Mouse (Mus musculus): ENCODE measurements around the gene Ap4b1. TPM values are rescaled to one million over a fixed set of nuclear protein-coding genes. Genes with fewer than 3 reads are reported as not detected.

The Ap4b1 gene
- polyA plus RNA-seq (2016; fragmentation: Nextera tagmentation; extraction: Ambion mirVana): 16.2 and 16.5 TPM in 2 replicates

DNA sequence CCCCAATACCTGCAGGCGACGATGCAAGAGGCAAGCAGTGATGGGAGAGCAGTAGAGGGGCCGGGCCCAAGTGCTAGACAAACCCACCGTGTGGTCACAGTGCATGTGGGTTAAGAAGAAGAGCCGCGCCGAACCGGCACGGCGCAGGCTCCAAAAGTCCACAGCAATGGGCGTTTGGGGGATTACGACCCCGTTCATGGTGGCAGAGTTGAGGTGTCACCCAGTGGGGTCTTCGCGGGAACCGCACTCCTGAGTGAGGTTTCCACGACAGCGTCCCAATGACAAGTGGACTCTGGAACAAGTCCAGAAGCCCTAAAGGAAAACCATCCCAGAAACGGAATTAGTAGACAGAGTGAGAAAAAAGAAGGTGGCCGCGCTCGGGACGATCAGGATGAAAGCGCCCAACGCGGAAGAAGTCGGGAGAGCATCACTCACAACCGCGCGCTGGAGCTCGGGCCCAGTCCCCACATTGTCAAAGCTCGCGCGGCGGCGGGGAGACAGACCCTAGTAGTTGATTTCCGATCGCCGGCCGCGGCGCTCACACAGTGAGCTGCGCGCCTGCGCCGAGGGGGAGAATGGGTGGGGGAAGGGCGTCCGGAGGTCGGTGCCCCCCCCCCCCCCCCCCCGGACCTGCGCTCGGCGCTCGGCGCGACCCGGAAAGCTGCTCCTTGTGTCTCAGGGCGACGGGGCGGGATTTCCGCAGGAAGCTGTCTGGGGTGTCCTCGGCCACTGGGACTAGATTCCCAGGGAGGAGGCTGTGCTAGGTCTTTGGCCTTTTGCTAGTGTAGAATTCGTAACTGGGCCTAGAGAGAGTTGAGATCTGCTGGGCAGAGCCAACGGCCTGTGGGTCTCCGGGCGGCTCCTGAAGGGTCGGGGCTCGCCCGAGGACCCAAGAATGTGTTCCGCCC is at the start of gene Ap4b1, which contains the start of the genes Dclre1b and Gm43064:
TSS of gene Ap4b1 (plus strand) at position 630 of the 908 bp plus-strand sequence.
TSS of gene Dclre1b (minus strand) at position 554 of the 908 bp plus-strand sequence.
TSS of gene Gm43064 (plus strand) at position 683 of the 908 bp plus-strand sequence.
- Histone ChIP-seq H3K4me1 (replicated peaks) (peaks cover 11% of the 10 kb centered on the region), H3K9me3 (replicated peaks) (no peaks in the 10 kb centered on the region), H3K4me3 (peak within 1 kb of the TSS; percentile 97), H3K4me2 (peak within 1 kb of the TSS; percentile 93), H3K36me3 (peaks cover 22% of the 10 kb centered on the region), H3K9ac (peak within 1 kb of the TSS; percentile 95), H3K27me3 (replicated peaks) (no peaks in the 10 kb centered on the region), H3K27ac (ENCODE audit: poor library complexity, severe bottlenecking) (peak within 1 kb of the TSS; percentile 96)
- WGBS: under 1% methylated on average over 56 of the region's 70 CpGs
- peak; percentile 91 for ATAC-seq (ENCODE audit: insufficient number of reproducible peaks, low FRiP score)

DNA sequence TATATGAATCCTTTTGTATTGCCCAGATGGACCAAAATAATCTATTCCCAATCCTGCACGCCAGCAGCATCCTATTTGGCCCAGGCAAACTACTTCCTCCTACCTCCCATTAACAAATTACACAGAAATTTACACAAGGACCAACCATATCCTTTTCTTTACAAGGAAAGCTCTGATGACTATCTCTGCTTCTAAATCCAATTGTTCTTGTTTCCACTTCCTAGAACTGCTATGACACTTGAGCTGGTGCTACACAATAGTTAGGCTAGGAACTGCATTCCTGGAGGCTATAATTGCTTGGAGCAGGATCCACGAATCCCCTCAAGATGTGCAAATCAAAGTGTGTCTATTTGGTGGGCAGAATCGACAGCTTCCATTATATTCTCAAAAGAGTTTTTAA is 42.5 kb upstream of the Ap4b1 start:
- H3K4me1 ChIP-seq (replicated peaks): peaks cover 19% of the 10 kb centered on the region
- H3K27ac ChIP-seq (ENCODE audit: poor library complexity, severe bottlenecking): no peak overlapping the region
- no peak overlapping the region for H3K4me3 ChIP-seq
- no peaks in the 10 kb centered on the region for H3K27me3 ChIP-seq (replicated peaks)
- ATAC-seq (ENCODE audit: insufficient number of reproducible peaks, low FRiP score): no peak
- no peak overlapping the region for H3K9ac ChIP-seq
- no peak overlapping the region for H3K4me2 ChIP-seq
- peaks cover 42% of the 10 kb centered on the region for H3K36me3 ChIP-seq
- WGBS: 85% methylated on average over 3 of the region's 3 CpGs
- H3K9me3 ChIP-seq (replicated peaks): no peaks in the 10 kb centered on the region

DNA sequence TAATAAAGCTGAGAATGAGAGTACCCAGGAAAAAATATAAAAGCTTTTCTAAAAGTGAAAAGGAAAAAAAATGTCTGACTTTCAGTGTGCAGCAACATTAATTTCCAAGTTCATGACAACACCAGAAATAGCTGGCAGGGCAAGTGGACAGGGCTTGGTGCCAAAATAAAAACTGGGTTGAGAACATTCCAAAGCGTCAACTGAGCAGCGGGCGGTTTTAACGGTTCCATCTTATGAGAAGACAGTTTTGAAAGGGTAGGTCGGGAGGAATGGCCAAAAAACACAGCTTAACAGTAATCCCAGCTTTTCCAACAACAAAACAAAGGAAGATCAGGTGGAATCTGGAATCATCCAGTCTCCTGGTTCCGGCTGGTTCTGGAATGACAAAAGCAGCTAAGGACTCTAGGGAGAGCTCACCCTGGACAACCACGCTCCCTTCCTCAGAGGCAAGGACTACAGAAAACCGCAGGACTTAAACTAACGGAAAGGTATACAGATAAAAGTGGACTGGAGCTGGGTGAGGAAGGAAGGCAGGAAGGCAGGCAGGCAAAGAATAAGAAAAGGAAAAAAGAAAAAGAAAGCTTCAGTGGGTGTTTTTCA is 37.7 kb upstream of the Ap4b1 start:
- WGBS: 36% methylated on average over 9 of the region's 9 CpGs

DNA sequence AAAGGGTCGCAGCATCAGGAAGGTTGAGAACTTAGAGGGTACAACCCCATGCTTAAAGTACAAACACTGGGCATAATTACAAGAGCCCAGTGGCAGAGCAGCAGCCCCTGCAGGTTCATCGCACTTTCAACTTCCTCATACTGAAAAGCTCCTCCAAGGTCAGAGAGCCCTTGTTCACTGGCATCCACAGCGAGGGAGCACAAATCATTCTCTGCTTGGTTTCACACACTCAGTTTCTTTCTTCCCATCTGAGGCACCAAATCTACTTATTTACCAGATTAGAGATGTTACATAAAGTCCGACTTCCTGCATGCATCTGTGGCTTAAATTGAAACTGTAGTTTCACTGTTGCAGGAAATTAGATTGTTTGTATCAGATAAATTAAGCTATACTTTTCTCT is 36.5 kb upstream of the Ap4b1 start:
- Histone ChIP-seq H3K9me3 (replicated peaks) (no peaks in the 10 kb centered on the region), H3K36me3 (peaks cover 39% of the 10 kb centered on the region), H3K4me3 (no peak overlapping the region), H3K9ac (no peak overlapping the region), H3K4me1 (replicated peaks) (peaks cover 39% of the 10 kb centered on the region), H3K4me2 (no peak overlapping the region), H3K27me3 (replicated peaks) (no peaks in the 10 kb centered on the region), H3K27ac (ENCODE audit: poor library complexity, severe bottlenecking) (peak overlapping the region; percentile 91)
- ATAC-seq (ENCODE audit: insufficient number of reproducible peaks, low FRiP score): no peak
- WGBS: 65% methylated on average over 4 of the region's 4 CpGs

More for the DNA sequence above, 37.7 kb upstream of the Ap4b1 start:
- Histone ChIP-seq H3K4me3 (no peak overlapping the region), H3K36me3 (peaks cover 29% of the 10 kb centered on the region), H3K4me2 (peak overlapping the region; percentile 53), H3K27ac (ENCODE audit: poor library complexity, severe bottlenecking) (peak overlapping the region; percentile 91), H3K9me3 (replicated peaks) (no peaks in the 10 kb centered on the region), H3K9ac (peak overlapping the region; percentile 45; the same call in 1 of the 2 replicates), H3K4me1 (replicated peaks) (peaks cover 39% of the 10 kb centered on the region), H3K27me3 (replicated peaks) (no peaks in the 10 kb centered on the region)
- no peak for ATAC-seq (ENCODE audit: insufficient number of reproducible peaks, low FRiP score)

DNA sequence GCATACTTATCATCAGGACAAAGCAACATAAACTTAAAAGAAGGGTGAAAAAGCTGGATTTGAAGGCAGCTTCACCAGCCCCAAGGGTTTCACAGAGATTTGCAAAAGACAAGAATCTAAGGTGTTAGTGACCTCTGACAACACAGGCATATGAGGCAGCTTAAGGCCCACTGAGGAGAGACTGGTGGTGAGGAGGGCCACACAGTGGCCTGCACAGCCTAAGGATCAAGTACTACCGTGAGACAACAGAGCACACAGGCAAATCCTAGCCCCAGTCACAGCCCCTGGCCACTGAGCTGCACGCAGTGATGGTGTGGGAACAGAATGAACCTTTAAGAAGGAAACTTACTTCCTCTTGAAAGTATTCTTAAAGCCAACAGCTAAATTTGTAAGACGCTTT is 35.8 kb upstream of the Ap4b1 start:
- no peak overlapping the region for H3K4me3 ChIP-seq
- whole genome bisulfite sequencing: 82% methylated on average over 3 of the region's 3 CpGs
- peaks cover 38% of the 10 kb centered on the region for H3K36me3 ChIP-seq
- H3K27me3 ChIP-seq (replicated peaks): no peaks in the 10 kb centered on the region
- peak overlapping the region; percentile 6; the same call in 1 of the 2 replicates for H3K9ac ChIP-seq
- peaks cover 37% of the 10 kb centered on the region for H3K4me1 ChIP-seq (replicated peaks)
- no peak for ATAC-seq (ENCODE audit: insufficient number of reproducible peaks, low FRiP score)
- no peaks in the 10 kb centered on the region for H3K9me3 ChIP-seq (replicated peaks)
- H3K27ac ChIP-seq (ENCODE audit: poor library complexity, severe bottlenecking): peak overlapping the region; percentile 91
- H3K4me2 ChIP-seq: no peak overlapping the region

DNA sequence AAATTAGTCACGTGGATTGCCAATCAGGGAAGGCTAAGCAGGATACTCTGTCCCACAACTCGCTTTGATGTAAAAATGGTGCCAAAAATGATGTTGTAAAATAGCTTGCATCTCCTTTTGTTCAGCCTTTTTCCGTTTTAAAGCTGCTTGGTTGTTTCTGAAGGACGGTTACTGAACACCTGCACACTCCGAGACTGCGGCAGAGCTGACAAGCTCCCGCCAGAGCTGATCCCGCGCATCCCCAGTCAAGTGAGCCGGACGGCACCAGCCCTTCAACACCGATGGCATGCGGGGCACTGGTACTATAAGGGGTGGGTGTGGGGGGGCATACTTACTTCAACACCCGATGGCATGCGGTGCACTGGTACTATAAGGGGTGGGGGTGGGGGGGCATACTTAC is 35.3 kb upstream of the Ap4b1 start:
- WGBS: 79% methylated on average over 15 of the region's 15 CpGs
- H3K27me3 ChIP-seq (replicated peaks): no peaks in the 10 kb centered on the region
- H3K4me1 ChIP-seq (replicated peaks): peaks cover 37% of the 10 kb centered on the region
- H3K9ac ChIP-seq: no peak overlapping the region
- H3K4me2 ChIP-seq: no peak overlapping the region
- H3K27ac ChIP-seq (ENCODE audit: poor library complexity, severe bottlenecking): no peak overlapping the region; the same call in 1 of the 2 replicates
- H3K36me3 ChIP-seq: peaks cover 34% of the 10 kb centered on the region
- H3K9me3 ChIP-seq (replicated peaks): no peaks in the 10 kb centered on the region
- no peak overlapping the region for H3K4me3 ChIP-seq
- no peak for ATAC-seq (ENCODE audit: insufficient number of reproducible peaks, low FRiP score)

DNA sequence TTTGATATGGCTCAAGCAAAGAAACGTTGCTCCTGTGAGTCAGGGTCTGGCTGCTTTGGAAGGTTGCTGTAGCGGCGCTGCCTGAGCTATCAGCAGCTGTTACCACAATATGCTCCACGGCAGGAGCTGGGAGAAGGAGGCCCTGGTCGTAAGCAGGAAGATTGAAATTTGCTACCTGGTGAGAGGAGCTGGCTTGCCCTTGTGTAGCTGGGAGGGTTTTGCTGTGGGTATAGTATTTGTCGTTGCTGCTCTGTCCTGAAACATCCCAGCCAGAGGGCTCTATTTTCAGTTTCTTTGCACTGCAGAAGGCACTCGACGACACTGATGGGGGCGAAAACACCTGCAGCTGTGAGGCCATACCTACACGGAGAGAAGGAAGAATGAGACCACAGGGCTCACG is 31.4 kb upstream of the Ap4b1 start:
- no peak for ATAC-seq (ENCODE audit: insufficient number of reproducible peaks, low FRiP score)
- H3K4me3 ChIP-seq: no peak overlapping the region
- H3K4me1 ChIP-seq (replicated peaks): peaks cover 35% of the 10 kb centered on the region
- H3K9me3 ChIP-seq (replicated peaks): no peaks in the 10 kb centered on the region
- H3K4me2 ChIP-seq: no peak overlapping the region
- no peaks in the 10 kb centered on the region for H3K27me3 ChIP-seq (replicated peaks)
- WGBS: 86% methylated on average over 11 of the region's 11 CpGs
- peaks cover 23% of the 10 kb centered on the region for H3K36me3 ChIP-seq
- H3K9ac ChIP-seq: no peak overlapping the region
- H3K27ac ChIP-seq (ENCODE audit: poor library complexity, severe bottlenecking): no peak overlapping the region

DNA sequence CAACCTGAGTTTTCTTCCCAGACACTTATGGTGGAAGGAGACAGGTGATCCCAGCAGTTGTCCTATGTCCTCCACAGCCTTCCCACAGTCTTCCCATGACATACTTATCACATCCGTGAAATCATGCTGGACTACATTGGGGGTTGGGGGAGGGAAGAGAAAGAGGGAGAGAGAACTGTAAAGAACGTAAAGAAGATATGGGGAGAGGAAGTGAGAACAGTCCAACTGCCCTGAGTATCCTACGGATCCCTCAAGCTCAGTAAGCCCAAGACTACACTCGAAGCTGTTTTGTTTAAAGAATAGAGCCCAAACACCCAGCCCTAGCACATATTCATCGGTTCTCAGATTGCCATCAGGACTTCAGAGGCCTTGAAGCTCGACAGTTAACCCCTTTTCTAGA is 30.7 kb upstream of the Ap4b1 start:
- Histone ChIP-seq H3K27ac (ENCODE audit: poor library complexity, severe bottlenecking) (no peak overlapping the region), H3K36me3 (peaks cover 23% of the 10 kb centered on the region), H3K9me3 (replicated peaks) (no peaks in the 10 kb centered on the region), H3K4me3 (no peak overlapping the region), H3K27me3 (replicated peaks) (no peaks in the 10 kb centered on the region), H3K9ac (no peak overlapping the region; the same call in 1 of the 2 replicates), H3K4me2 (no peak overlapping the region), H3K4me1 (replicated peaks) (peaks cover 34% of the 10 kb centered on the region)
- no peak for ATAC-seq (ENCODE audit: insufficient number of reproducible peaks, low FRiP score)
- 73% methylated on average over 6 of the region's 6 CpGs for WGBS

DNA sequence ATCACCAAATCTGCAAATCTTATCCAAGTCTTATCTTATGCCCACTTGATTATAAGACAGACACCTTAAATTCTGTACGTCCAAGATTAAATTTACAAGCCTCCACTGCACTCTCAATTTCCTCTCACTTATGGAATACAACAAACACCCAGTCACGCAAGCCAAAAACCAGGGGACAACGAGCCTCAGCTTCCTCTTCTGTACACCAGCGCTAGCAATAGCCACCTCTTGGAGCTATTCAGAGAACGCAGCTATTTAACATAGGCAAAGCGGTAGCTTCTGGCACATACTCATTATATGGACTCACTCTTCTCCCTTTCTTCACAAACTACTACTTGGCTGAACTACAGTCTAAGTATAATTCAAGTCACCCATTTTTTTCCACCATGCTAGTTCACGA is 30.1 kb upstream of the Ap4b1 start:
- H3K27me3 ChIP-seq (replicated peaks): no peaks in the 10 kb centered on the region
- no peak overlapping the region for H3K4me2 ChIP-seq
- H3K9me3 ChIP-seq (replicated peaks): no peaks in the 10 kb centered on the region
- peaks cover 36% of the 10 kb centered on the region for H3K4me1 ChIP-seq (replicated peaks)
- no peak overlapping the region for H3K27ac ChIP-seq (ENCODE audit: poor library complexity, severe bottlenecking)
- no peak overlapping the region for H3K4me3 ChIP-seq
- no peak overlapping the region for H3K9ac ChIP-seq
- no peak for ATAC-seq (ENCODE audit: insufficient number of reproducible peaks, low FRiP score)
- H3K36me3 ChIP-seq: peaks cover 20% of the 10 kb centered on the region
- 87% methylated on average over 7 of the region's 7 CpGs for WGBS

DNA sequence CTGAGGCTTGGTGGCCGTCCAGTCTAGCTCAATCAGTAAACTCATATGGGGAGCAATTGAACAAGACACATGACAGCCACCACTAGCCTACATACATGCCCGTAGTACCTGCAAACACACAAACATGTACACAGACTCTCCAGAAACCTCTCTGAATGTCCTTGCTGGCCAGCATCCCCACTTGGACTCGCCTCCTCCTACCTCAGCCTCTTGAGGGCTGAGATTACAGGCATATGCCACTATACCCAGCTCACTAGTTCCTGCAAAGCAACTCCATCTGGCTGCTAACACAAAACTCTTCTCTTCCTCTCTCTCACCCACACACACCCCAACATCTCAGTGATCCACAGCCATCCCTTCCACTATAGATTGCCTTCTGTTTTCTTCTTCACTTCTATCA is 29.0 kb upstream of the Ap4b1 start:
- no peak overlapping the region for H3K27ac ChIP-seq (ENCODE audit: poor library complexity, severe bottlenecking)
- peaks cover 37% of the 10 kb centered on the region for H3K4me1 ChIP-seq (replicated peaks)
- no peaks in the 10 kb centered on the region for H3K27me3 ChIP-seq (replicated peaks)
- H3K4me3 ChIP-seq: no peak overlapping the region
- no peaks in the 10 kb centered on the region for H3K9me3 ChIP-seq (replicated peaks)
- peaks cover 20% of the 10 kb centered on the region for H3K36me3 ChIP-seq
- H3K9ac ChIP-seq: no peak overlapping the region
- no peak overlapping the region for H3K4me2 ChIP-seq
- 80% methylated on average over 3 of the region's 3 CpGs for WGBS
- ATAC-seq (ENCODE audit: insufficient number of reproducible peaks, low FRiP score): no peak

DNA sequence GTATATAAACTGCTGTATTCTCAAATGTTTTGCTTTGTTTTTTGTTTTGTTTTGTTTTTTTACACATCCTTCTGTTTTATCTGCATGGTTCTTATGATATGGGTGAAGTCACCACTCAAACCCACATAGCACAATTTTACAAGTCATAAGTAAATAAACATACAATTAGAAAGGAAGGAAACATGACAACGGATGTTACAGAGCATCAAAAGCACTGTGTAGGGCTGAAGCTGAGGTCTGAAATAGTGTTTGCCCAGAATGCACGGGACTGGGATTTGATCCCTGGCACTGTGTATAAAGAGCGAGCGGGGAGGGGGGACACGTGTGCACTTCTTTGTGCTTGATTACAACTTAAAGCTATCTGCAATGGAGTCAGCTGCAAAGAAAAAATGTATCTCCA is 28.5 kb upstream of the Ap4b1 start:
- Histone ChIP-seq H3K36me3 (peaks cover 16% of the 10 kb centered on the region), H3K4me2 (no peak overlapping the region), H3K27ac (ENCODE audit: poor library complexity, severe bottlenecking) (no peak overlapping the region)

More for the DNA sequence above, 28.5 kb upstream of the Ap4b1 start:
- WGBS: 72% methylated on average over 5 of the region's 5 CpGs
- Histone ChIP-seq H3K9ac (no peak overlapping the region), H3K27me3 (replicated peaks) (no peaks in the 10 kb centered on the region), H3K4me3 (no peak overlapping the region), H3K9me3 (replicated peaks) (no peaks in the 10 kb centered on the region), H3K4me1 (replicated peaks) (peaks cover 37% of the 10 kb centered on the region)
- no peak for ATAC-seq (ENCODE audit: insufficient number of reproducible peaks, low FRiP score)
